Mouse (Mus musculus): ENCODE measurements around the gene Cphx3. TPM values are rescaled to one million over a fixed set of nuclear protein-coding genes. Genes with fewer than 3 reads are reported as not detected.

Gene Cphx3
- 1.8 TPM for polyA plus RNA-seq (2015; fragmentation: Illumina TruSeq; extraction: RNeasy Lipid Tissue Mini Kit (QIAGEN cat#74804); ENCODE audit: insufficient read depth, low read depth, low replicate concordance)

DNA sequence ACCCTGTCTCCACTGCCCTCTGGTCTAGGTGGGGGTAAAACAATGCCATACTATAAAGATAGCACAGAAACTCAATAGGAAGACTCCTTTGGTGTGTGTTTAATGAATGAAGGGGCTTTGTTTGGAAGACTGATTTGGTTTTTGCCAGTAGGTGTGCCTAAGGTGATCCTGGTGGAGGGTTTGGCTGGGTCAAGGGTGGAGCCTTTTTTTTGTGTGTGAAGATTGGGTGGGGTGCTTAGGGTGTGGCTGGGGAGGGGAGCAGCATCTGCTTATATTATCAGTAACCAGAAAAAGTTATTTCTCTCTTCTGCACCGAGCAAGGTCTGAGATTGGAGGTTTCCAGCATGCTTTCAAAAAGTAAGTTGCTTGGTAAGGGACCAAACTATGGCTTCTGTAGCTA, at the start of gene Cphx3:
Gene Cphx3, plus strand, starts transcription at position 301 of the 400 bp plus-strand sequence.

DNA sequence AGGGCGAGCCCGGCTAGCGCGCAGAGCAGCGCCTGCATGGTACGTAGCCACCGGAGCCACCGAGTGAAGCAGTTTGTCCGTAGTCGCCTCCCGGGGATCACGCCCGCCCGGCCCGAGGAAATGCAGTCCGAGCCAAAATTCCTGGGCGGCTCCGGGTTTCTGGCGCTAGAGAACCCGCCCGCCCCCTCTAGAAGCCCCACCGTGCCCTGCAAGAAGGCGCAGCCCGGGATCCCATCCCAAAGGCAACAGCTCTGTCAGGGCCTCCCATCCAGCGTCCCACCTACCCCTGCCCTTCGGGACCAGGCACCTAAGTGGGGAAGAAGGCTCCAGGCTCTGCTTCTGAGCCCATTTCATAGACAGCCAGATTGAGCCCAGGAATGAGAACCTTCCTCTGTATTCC, 39.5 kb upstream of the Cphx3 start, which contains the start of gene Gm9780:
Gene Gm9780, minus strand, starts transcription at position 101 of the 400 bp plus-strand sequence.

DNA sequence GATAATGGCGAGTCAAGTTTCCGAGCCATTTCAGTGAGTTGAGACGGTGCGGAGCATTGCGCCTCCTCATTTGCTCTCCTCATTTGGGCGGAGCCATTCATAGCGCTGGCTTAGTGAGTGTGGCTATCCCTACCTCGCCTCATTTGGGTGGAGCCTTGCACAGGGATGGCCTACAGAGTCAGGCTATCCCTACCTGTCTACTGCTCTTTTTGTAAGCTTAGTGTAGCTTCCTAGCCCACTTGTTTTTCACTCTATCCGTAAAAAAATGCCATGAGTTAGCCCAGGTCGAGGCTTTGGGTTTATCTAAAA, 14.8 kb upstream of the Cphx3 start, which contains the start of gene Tmem254c:
Gene Tmem254c, minus strand, starts transcription at position 31 of the 309 bp plus-strand sequence.

DNA sequence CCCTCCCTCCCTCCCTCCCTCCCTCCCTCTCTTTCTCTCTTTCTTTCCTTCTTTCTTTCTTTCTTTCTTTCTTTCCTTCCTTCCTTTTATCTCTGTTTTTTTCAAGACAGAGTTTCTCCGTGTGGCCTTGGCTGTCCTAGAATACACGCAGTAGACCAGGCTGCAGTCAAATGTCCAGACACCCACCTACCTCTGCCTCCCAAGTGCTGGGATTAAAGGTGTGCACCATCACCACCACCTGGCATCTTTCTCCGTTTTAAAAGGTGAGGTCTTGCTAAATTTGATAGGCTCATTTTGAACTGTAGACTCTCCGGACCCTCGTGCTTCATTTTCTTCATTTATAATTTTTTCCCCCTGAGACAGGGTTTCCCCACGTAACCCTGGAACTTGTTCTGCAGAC, 881 bp upstream of the Cphx3 start, which contains the start of gene Cphx2:
Gene Cphx2, plus strand, starts transcription at position 301 of the 400 bp plus-strand sequence.

DNA sequence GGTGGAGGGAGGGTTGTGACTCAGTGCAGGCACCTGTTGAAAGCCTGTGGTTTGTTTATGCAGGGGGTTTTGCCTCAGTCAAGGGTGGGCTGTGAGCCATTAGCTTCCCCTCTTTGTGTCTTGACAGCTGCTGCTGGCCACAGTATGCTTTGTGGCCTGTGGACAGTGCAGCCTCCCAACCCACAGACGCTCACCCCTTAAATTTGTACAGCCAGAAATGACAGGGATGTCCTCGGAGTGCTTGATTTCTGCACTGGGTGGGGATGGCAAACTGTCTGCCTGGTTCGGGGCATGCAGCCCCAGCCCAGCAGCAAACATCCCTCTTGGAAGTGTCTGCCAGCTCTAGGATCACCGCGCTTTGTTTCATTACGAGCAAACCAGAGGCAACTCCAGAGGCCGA, 36.1 kb downstream of the Cphx3 start, which contains the start of gene Duxbl2:
Gene Duxbl2, plus strand, starts transcription at position 200 of the 400 bp plus-strand sequence.

DNA sequence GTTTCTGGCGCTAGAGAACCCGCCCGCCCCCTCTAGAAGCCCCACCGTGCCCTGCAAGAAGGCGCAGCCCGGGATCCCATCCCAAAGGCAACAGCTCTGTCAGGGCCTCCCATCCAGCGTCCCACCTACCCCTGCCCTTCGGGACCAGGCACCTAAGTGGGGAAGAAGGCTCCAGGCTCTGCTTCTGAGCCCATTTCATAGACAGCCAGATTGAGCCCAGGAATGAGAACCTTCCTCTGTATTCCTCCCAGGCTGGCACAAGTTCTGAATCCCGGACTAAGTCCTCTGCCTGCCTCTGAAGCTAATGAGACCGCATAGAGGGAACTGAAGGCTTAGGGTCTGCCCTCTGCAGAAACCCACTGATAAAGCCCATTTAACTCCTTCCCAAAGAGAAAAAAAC, 100.3 kb downstream of the Cphx3 start, which contains the start of gene Plac9b:
Gene Plac9b, minus strand, starts transcription at position 101 of the 400 bp plus-strand sequence.

DNA sequence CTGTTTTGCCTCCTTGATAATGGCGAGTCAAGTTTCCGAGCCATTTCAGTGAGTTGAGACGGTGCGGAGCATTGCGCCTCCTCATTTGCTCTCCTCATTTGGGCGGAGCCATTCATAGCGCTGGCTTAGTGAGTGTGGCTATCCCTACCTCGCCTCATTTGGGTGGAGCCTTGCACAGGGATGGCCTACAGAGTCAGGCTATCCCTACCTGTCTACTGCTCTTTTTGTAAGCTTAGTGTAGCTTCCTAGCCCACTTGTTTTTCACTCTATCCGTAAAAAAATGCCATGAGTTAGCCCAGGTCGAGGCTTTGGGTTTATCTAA, 124.8 kb downstream of the Cphx3 start, which contains the start of gene Tmem254b:
Gene Tmem254b, minus strand, starts transcription at position 116 of the 322 bp plus-strand sequence.

DNA sequence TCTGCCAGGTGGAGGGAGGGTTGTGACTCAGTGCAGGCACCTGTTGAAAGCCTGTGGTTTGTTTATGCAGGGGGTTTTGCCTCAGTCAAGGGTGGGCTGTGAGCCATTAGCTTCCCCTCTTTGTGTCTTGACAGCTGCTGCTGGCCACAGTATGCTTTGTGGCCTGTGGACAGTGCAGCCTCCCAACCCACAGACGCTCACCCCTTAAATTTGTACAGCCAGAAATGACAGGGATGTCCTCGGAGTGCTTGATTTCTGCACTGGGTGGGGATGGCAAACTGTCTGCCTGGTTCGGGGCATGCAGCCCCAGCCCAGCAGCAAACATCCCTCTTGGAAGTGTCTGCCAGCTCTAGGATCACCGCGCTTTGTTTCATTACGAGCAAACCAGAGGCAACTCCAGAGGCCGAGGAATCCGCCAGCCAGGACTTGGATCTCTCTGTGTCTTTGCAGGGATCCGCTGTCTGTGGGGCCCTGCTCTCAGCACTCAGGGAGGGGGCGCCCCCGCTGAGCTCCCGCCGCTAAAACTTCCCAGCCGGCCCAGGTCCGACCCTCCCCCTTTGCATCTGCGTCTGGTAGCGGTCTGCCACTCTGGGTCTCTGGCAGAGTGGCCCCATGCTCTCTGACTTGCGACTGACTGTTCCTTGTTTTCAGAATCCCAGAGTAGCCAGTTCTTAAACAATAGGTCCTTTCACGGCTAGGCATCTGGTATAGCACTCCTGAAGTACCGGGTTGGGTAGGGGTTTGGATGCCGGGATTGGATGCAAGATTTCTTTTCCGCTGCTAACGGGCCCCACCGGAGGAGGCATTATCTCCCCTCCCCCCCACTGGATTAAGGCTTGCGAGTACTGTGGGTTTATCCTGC, 175.9 kb downstream of the Cphx3 start, which contains the start of gene Duxbl3:
Gene Duxbl3, plus strand, starts transcription at position 207 of the 862 bp plus-strand sequence.

Other genes starting within 250 kb of the Cphx3 start
- gene Anxa11, start 240.1 kb upstream of the Cphx3 start, polyA plus RNA-seq (2015; fragmentation: Illumina TruSeq; extraction: RNeasy Lipid Tissue Mini Kit (QIAGEN cat#74804); ENCODE audit: insufficient read depth, low read depth, low replicate concordance), result 14.4 TPM
- gene Plac9a, start 179.2 kb upstream of the Cphx3 start, polyA plus RNA-seq (2015; fragmentation: Illumina TruSeq; extraction: RNeasy Lipid Tissue Mini Kit (QIAGEN cat#74804); ENCODE audit: insufficient read depth, low read depth, low replicate concordance), result 22.3 TPM
- gene Tmem254a, start 154.6 kb upstream of the Cphx3 start, polyA plus RNA-seq (2015; fragmentation: Illumina TruSeq; extraction: RNeasy Lipid Tissue Mini Kit (QIAGEN cat#74804); ENCODE audit: insufficient read depth, low read depth, low replicate concordance), result 4.4 TPM
- gene Cphx1, start 144.0 kb upstream of the Cphx3 start, polyA plus RNA-seq (2015; fragmentation: Illumina TruSeq; extraction: RNeasy Lipid Tissue Mini Kit (QIAGEN cat#74804); ENCODE audit: insufficient read depth, low read depth, low replicate concordance), result not detected
- 0.48 TPM for gene Duxbl1, start 103.7 kb upstream of the Cphx3 start, polyA plus RNA-seq (2015; fragmentation: Illumina TruSeq; extraction: RNeasy Lipid Tissue Mini Kit (QIAGEN cat#74804); ENCODE audit: insufficient read depth, low read depth, low replicate concordance)
- 26.8 TPM for gene Gm9780, start 39.6 kb upstream of the Cphx3 start, polyA plus RNA-seq (2015; fragmentation: Illumina TruSeq; extraction: RNeasy Lipid Tissue Mini Kit (QIAGEN cat#74804); ENCODE audit: insufficient read depth, low read depth, low replicate concordance)
- 5.8 TPM for gene Tmem254c, start 14.9 kb upstream of the Cphx3 start, polyA plus RNA-seq (2015; fragmentation: Illumina TruSeq; extraction: RNeasy Lipid Tissue Mini Kit (QIAGEN cat#74804); ENCODE audit: insufficient read depth, low read depth, low replicate concordance)
- gene Cphx2, start 781 bp upstream of the Cphx3 start, polyA plus RNA-seq (2015; fragmentation: Illumina TruSeq; extraction: RNeasy Lipid Tissue Mini Kit (QIAGEN cat#74804); ENCODE audit: insufficient read depth, low read depth, low replicate concordance), result not detected
- gene Duxbl2, start 36.1 kb downstream of the Cphx3 start, polyA plus RNA-seq (2015; fragmentation: Illumina TruSeq; extraction: RNeasy Lipid Tissue Mini Kit (QIAGEN cat#74804); ENCODE audit: insufficient read depth, low read depth, low replicate concordance), result not detected
- gene Plac9b, start 100.2 kb downstream of the Cphx3 start, polyA plus RNA-seq (2015; fragmentation: Illumina TruSeq; extraction: RNeasy Lipid Tissue Mini Kit (QIAGEN cat#74804); ENCODE audit: insufficient read depth, low read depth, low replicate concordance), result 89.9 TPM
- gene Tmem254b, start 124.7 kb downstream of the Cphx3 start, polyA plus RNA-seq (2015; fragmentation: Illumina TruSeq; extraction: RNeasy Lipid Tissue Mini Kit (QIAGEN cat#74804); ENCODE audit: insufficient read depth, low read depth, low replicate concordance), result 7.0 TPM
- not detected for gene Duxbl3, start 175.7 kb downstream of the Cphx3 start, polyA plus RNA-seq (2015; fragmentation: Illumina TruSeq; extraction: RNeasy Lipid Tissue Mini Kit (QIAGEN cat#74804); ENCODE audit: insufficient read depth, low read depth, low replicate concordance)

All from pancreas, adult 10 weeks (tissue).